Mouse (Mus musculus): ENCODE measurements around the gene Apoa4.

DNA sequence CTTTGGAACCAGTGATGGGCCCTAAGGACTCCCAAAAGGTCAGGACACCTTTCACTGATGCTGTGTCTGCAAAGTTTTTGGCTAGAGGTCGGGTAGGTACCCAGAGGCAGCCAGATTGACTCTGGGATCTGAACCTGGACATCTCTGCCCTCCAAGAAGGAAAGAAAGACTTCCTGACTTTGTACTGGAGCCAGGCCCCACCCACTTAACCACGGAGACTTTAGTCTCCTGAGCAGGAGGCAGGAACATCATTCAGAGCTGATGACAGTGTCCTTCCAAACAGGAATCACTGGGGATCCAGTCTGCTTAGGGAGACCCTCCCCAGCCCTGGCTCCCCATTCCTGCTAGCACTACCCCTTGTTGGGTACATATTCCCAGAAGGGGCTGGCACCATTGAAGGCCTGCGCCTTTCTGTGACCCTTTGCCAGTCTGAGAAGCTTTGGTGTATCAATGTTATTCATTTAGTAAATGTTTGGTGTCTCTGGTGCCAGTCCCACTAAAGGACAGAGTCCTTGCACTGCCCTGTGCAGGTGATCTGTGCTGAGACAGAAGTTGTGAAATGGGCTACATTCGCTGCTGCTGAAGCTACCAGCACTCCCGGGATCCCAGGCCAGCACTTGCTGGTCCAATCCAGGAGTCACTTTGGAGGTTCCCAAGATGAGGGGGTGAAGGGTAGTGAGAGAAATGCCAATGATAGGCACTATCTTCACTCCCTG lies 15.4 kb upstream of the Apoa4 start:
- TF ChIP-seq CTCF (conservative IDR thresholded peaks at IDR 0.05 in 1 of 2, IDR thresholded peaks at IDR 0.05 in 1 of 2; ENCODE audit: low read depth in 2 of 2, low read length in 2 of 2) (no peak), ZNF384 (IDR thresholded peaks at IDR 0.05; ENCODE audit: low read depth, low read length) (no peak), CHD2 (IDR thresholded peaks at IDR 0.05; ENCODE audit: low read length) (no peak), TCF12 (IDR thresholded peaks at IDR 0.05; ENCODE audit: low read depth, low read length) (no peak), POLR2A (IDR thresholded peaks at IDR 0.05; ENCODE audit: low read depth, low read length) (no peak), MAX (IDR thresholded peaks at IDR 0.05; ENCODE audit: low read length) (no peak), MYC (IDR thresholded peaks at IDR 0.05; ENCODE audit: low read depth, low read length) (no peak), ZC3H11A (IDR thresholded peaks at IDR 0.05; ENCODE audit: low read depth, low read length) (no peak), NRF1 (IDR thresholded peaks at IDR 0.05; ENCODE audit: low read depth, low read length) (no peak), E2F4 (IDR thresholded peaks at IDR 0.05; ENCODE audit: insufficient replicate concordance, low read depth, low read length) (no peak), RCOR1 (conservative IDR thresholded peaks at IDR 0.05; ENCODE audit: low read depth, low read length) (no peak)

Measured in CH12.LX (cell line).